Mouse (Mus musculus) adrenal gland, postnatal 36 days (tissue): ENCODE results near the gene Sh2d5. TPM values are rescaled to one million over a fixed set of nuclear protein-coding genes. Genes with fewer than 3 reads are reported as not detected.

ENCODE experiments used
- total RNA-seq, 2 experiments: library from RNA; stranded (reverse); gene quantifications; 2 replicates each; pipeline ENCODE4 v1.2.3; 2021

Gene Sh2d5
- total RNA-seq, 2 experiments from 2014 or later = 0.92 to 2.9 TPM

Other genes with a start within 250 kb of the Sh2d5 start
- gene Hp1bp3, start 34.1 kb upstream of the Sh2d5 start, total RNA-seq = 100 to 1,000 TPM; 192 to 251 TPM
- gene Kif17, start within 50 bp of the Sh2d5 start, total RNA-seq = 1 to 10 TPM; 1.6 to 3.5 TPM
- gene Ddost, start 54.3 kb downstream of the Sh2d5 start, total RNA-seq = 100 to 1,000 TPM; 127 to 132 TPM
- 100 to 1,000 TPM; 141 to 211 TPM for gene Pink1, start 75.9 kb downstream of the Sh2d5 start, total RNA-seq
- gene Cda, start 117.6 kb downstream of the Sh2d5 start, total RNA-seq = 10 to 100 TPM in 1 of 2 experiments, 1 to 10 TPM in 1; 6.9 to 15.0 TPM
- 1 to 10 TPM; 2.5 to 3.5 TPM for gene Fam43b, start 146.1 kb downstream of the Sh2d5 start, total RNA-seq
- 10 to 100 TPM; 51.7 to 55.3 TPM for gene Mul1, start 184.3 kb downstream of the Sh2d5 start, total RNA-seq
- gene Camk2n1, start 203.9 kb downstream of the Sh2d5 start, total RNA-seq = 10 to 100 TPM; 25.2 to 25.7 TPM